Mouse (Mus musculus) bone marrow macrophage, adult 2 months (primary cell): Measurements from ENCODE around the gene Fnbp1.

Experiments used
- CTCF ChIP-seq: IDR thresholded peaks from 2 replicates; pipeline ENCODE4 v1.5.1; 2012; ENCODE audit warnings: low read depth, mild to moderate bottlenecking, low read length, moderate library complexity
- POLR2A ChIP-seq: IDR thresholded peaks from 2 replicates; pipeline ENCODE4 v1.6.1; 2012; ENCODE audit warnings: mild to moderate bottlenecking, low read depth, low read length, borderline replicate concordance

DNA sequence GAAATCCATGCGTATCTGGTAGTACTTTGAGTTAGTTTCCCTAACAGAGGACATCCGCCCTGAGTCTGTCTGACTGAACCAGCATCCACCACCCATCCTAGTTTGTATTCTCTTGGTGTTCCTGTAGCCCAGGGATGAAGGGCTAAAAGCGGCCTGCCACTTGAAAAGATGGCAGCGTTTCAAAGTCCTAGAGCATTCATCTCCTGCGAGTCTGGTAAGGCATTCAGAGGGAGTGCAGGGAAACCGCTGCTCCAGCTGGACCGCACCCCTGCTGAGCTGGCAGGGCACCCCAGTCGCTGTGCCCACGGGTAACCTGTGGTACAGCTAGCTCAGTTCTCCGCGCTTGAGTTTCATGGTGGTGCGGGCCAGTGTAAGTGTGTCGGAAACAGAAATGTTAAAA lies 22.0 kb downstream of the Fnbp1 start:
- TF ChIP-seq POLR2A (no peak), CTCF (no peak)
